Mouse (Mus musculus): ENCODE results near the gene Golm1. TPM values are rescaled to one million over a fixed set of nuclear protein-coding genes. Genes with fewer than 3 reads are reported as not detected.

Golm1 gene
- polyA plus RNA-seq, 1 experiment = 3.0 TPM

DNA sequence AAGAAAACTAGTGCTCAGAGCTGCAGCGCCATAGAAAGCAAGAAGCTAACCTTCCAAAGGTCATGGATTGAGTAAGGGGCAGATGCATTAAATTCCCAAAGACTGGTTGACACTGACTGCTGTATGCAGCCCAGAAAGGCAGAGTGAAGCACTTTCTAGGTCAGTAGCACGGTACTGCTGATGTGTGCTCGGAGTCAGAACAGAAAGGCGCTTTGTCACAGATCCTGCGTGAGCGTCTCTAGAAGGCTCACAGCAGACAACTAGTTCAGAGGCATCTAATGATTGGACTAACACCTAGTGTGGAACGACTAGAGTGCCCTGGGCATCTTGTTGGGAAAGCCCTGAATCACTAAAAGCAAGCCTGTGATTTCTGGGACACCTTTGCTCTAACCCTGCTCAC, 37.8 kb downstream of the Golm1 start:
- Histone ChIP-seq H3K4me3 (ENCODE audit: control insufficient read depth, low read depth, low read length) (no peak overlapping the region), H3K27me3 (ENCODE audit: control insufficient read depth, insufficient read depth, low read length) (no peaks in the 10 kb centered on the region), H3K36me3 (ENCODE audit: control insufficient read depth, insufficient read depth, low read length) (no peaks in the 10 kb centered on the region; the same call in 1 of the 2 replicates), H3K4me1 (ENCODE audit: control insufficient read depth, insufficient read depth, low read length) (no peaks in the 10 kb centered on the region), H3K27ac (ENCODE audit: control insufficient read depth, insufficient read depth, low read depth, low read length) (no peak overlapping the region)
- TF ChIP-seq CTCF (IDR thresholded peaks at IDR 0.05; ENCODE audit: control insufficient read depth, insufficient read depth, insufficient replicate concordance, low read depth, low read length) = no peak
- TF ChIP-seq POLR2A (IDR thresholded peaks at IDR 0.05; ENCODE audit: control insufficient read depth, low read depth, low read length) = no peak

DNA sequence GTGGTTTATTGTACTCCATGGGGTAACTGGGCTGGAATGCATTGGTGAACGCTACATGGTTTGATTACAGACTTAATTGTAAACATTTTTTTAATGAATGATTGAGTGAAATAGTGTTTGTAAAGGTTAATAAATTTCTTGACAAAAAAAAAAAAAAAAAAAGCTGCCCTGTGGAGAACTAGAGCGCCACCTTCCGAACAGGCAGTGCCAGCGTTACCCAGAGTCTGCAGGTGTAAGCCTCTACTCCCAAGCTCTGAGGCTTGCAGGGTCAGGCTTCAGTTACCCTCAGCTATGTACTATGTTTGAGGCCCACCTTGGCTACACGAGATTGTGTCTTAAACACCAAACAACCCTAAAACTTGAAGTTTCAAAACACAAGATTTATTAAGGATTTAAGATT, 41.0 kb downstream of the Golm1 start:
- H3K36me3 ChIP-seq (ENCODE audit: control insufficient read depth, insufficient read depth, low read length) = peaks cover 6% of the 10 kb centered on the region
- TF ChIP-seq POLR2A (IDR thresholded peaks at IDR 0.05; ENCODE audit: control insufficient read depth, low read depth, low read length) = no peak
- no peak for TF ChIP-seq CTCF (IDR thresholded peaks at IDR 0.05; ENCODE audit: control insufficient read depth, insufficient read depth, insufficient replicate concordance, low read depth, low read length)

DNA sequence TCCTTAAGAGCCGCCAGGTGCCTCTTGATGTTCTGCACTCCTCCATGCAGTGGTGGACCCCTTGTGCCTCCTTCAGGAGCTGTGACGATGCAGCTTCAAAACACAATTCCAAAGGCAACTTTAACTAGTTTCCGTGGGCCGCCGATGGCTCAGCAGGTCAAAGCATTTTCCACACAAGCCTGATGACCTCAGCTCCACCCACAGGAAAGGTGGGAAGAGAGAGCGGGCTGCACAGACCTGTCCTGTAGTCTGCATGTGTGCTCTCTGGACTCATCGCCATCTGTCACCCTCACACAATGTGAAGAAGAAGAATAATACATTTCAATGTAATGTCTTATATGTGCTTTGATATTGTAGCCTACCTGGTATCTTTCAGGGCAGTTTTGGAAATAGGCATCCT, 48.9 kb downstream of the Golm1 start:
- no peaks in the 10 kb centered on the region for H3K4me1 ChIP-seq (ENCODE audit: control insufficient read depth, insufficient read depth, low read length)
- no peaks in the 10 kb centered on the region for H3K27me3 ChIP-seq (ENCODE audit: control insufficient read depth, insufficient read depth, low read length)
- no peak overlapping the region for H3K4me3 ChIP-seq (ENCODE audit: control insufficient read depth, low read depth, low read length)
- peaks cover 11% of the 10 kb centered on the region for H3K36me3 ChIP-seq (ENCODE audit: control insufficient read depth, insufficient read depth, low read length)
- TF ChIP-seq POLR2A (IDR thresholded peaks at IDR 0.05; ENCODE audit: control insufficient read depth, low read depth, low read length) (no peak), CTCF (IDR thresholded peaks at IDR 0.05; ENCODE audit: control insufficient read depth, insufficient read depth, insufficient replicate concordance, low read depth, low read length) (no peak)
- H3K27ac ChIP-seq (ENCODE audit: control insufficient read depth, insufficient read depth, low read depth, low read length) = no peak overlapping the region

More for the DNA sequence above, 41.0 kb downstream of the Golm1 start:
- H3K27me3 ChIP-seq (ENCODE audit: control insufficient read depth, insufficient read depth, low read length) = no peaks in the 10 kb centered on the region
- no peak overlapping the region for H3K4me3 ChIP-seq (ENCODE audit: control insufficient read depth, low read depth, low read length)
- no peaks in the 10 kb centered on the region for H3K4me1 ChIP-seq (ENCODE audit: control insufficient read depth, insufficient read depth, low read length)
- no peak overlapping the region for H3K27ac ChIP-seq (ENCODE audit: control insufficient read depth, insufficient read depth, low read depth, low read length)

DNA sequence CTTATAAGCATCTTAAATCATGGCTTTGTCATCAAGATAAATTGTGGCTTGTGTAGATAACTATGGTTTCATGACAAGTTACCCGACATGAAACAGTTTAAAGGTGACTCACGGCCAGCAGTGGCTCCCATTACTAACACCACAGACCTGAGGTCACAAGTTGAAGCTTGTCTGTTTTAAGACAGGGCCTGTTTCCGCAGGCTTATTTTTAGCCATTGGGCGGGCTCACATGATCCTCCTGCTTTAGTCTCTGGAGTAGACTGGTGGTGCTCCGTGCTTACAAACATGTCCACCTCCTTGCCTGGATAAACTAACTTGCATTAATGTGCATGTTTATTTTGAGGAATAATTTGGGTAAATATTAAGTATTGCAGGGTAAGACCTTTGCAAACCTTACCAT, 50.7 kb downstream of the Golm1 start:
- TF ChIP-seq CTCF (IDR thresholded peaks at IDR 0.05; ENCODE audit: control insufficient read depth, insufficient read depth, insufficient replicate concordance, low read depth, low read length) = no peak
- TF ChIP-seq POLR2A (IDR thresholded peaks at IDR 0.05; ENCODE audit: control insufficient read depth, low read depth, low read length) = no peak
- Histone ChIP-seq H3K4me3 (ENCODE audit: control insufficient read depth, low read depth, low read length) (no peak overlapping the region), H3K27me3 (ENCODE audit: control insufficient read depth, insufficient read depth, low read length) (no peaks in the 10 kb centered on the region), H3K36me3 (ENCODE audit: control insufficient read depth, insufficient read depth, low read length) (peaks cover 8% of the 10 kb centered on the region), H3K27ac (ENCODE audit: control insufficient read depth, insufficient read depth, low read depth, low read length) (no peak overlapping the region), H3K4me1 (ENCODE audit: control insufficient read depth, insufficient read depth, low read length) (no peaks in the 10 kb centered on the region)

DNA sequence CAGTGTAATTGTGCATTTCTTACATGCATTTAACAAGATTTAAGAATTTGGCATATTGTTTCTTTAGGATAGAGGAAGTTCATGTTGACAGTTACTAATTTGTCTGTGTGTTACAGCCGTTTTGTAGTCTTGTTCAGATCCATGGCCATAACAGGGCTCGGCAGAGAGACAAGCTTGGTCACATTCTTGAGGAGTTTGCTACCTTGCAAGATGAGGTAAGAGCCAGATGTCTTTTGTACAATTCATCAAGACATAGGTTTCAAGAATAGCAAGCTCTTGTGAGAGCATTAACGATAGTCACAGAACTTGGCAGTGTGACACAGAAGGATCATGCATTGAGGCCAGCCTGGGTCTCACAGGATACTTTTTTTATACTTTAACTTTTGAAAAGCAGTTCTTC, 51.2 kb downstream of the Golm1 start:
- Histone ChIP-seq H3K27me3 (ENCODE audit: control insufficient read depth, insufficient read depth, low read length) (no peaks in the 10 kb centered on the region), H3K4me1 (ENCODE audit: control insufficient read depth, insufficient read depth, low read length) (no peaks in the 10 kb centered on the region), H3K4me3 (ENCODE audit: control insufficient read depth, low read depth, low read length) (no peak overlapping the region), H3K27ac (ENCODE audit: control insufficient read depth, insufficient read depth, low read depth, low read length) (no peak overlapping the region), H3K36me3 (ENCODE audit: control insufficient read depth, insufficient read depth, low read length) (peaks cover 8% of the 10 kb centered on the region)
- TF ChIP-seq POLR2A (IDR thresholded peaks at IDR 0.05; ENCODE audit: control insufficient read depth, low read depth, low read length) (no peak), CTCF (IDR thresholded peaks at IDR 0.05; ENCODE audit: control insufficient read depth, insufficient read depth, insufficient replicate concordance, low read depth, low read length) (no peak)

DNA sequence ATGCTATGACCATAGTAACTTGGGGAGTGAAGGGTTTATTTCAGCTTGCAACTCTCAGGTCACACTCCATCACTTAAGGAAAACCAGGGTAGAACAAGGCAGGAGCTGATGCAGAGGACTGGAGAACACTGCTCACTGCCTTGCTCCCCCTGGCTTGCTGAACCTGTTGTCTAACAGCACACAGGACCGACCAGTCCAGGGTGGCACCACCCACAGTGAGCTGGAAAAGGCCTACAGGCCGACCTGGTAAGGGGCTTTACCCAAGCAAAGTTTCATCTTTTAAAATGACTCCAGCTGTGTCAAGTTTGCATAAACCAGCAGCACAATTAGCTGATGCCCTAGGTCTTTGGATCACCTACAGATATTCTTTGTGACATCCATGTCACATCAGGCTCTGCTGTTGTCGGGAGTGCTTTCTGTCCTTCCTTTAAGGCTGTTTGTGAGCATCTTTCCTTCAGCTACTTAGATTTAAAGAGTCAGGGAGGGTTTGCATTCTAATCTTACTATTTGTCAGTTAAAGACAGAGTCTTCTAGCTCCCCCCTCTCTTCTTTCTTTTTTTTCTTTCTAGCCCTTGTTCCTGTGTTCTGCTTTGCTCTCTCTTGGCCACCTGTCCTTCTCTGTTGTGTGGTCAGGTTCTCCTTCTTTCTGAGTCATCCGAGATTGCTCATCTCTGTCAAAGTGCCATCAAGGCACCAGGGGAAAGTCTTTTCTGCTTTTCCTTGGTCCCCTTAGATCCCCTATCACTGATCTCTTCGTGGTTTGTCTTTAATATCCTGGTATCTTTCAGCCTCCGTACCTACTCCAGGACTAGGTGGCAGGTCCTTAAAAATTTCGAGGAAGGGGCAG, 53.7 kb downstream of the Golm1 start:
- TF ChIP-seq CTCF (IDR thresholded peaks at IDR 0.05; ENCODE audit: control insufficient read depth, insufficient read depth, insufficient replicate concordance, low read depth, low read length) = no peak
- TF ChIP-seq POLR2A (IDR thresholded peaks at IDR 0.05; ENCODE audit: control insufficient read depth, low read depth, low read length) = no peak
- Histone ChIP-seq H3K36me3 (ENCODE audit: control insufficient read depth, insufficient read depth, low read length) (peaks cover 5% of the 10 kb centered on the region), H3K27me3 (ENCODE audit: control insufficient read depth, insufficient read depth, low read length) (no peaks in the 10 kb centered on the region), H3K27ac (ENCODE audit: control insufficient read depth, insufficient read depth, low read depth, low read length) (no peak overlapping the region), H3K4me3 (ENCODE audit: control insufficient read depth, low read depth, low read length) (no peak overlapping the region), H3K4me1 (ENCODE audit: control insufficient read depth, insufficient read depth, low read length) (no peaks in the 10 kb centered on the region)

DNA sequence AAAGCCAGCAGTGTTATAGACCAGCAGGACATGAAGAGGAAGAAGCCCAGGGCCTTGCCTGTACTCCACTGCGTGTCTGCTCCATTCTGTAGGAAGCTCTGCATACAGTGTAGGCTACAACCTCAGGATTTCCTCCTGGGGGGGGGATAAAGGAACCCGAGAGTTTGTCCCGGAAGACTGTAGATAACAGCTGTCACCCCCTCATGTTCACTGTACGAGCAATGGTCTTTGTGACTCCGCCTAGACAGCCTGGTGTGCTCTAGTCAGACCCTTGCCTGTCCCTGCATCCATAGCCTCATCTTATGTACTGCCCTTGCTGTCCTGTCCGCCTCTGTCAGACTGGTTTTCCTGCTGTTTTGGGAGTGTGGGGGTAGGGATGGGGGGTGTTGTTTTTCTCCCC, 57.1 kb downstream of the Golm1 start:
- no peak for TF ChIP-seq POLR2A (IDR thresholded peaks at IDR 0.05; ENCODE audit: control insufficient read depth, low read depth, low read length)
- no peak overlapping the region for H3K27ac ChIP-seq (ENCODE audit: control insufficient read depth, insufficient read depth, low read depth, low read length)
- H3K4me1 ChIP-seq (ENCODE audit: control insufficient read depth, insufficient read depth, low read length) = no peaks in the 10 kb centered on the region
- peaks cover 5% of the 10 kb centered on the region for H3K36me3 ChIP-seq (ENCODE audit: control insufficient read depth, insufficient read depth, low read length)
- H3K4me3 ChIP-seq (ENCODE audit: control insufficient read depth, low read depth, low read length) = no peak overlapping the region
- H3K27me3 ChIP-seq (ENCODE audit: control insufficient read depth, insufficient read depth, low read length) = no peaks in the 10 kb centered on the region
